Mouse (Mus musculus) lung, adult 2 months (tissue): Measurements from ENCODE around the gene D630003M21Rik.

Source experiments
- CTCF ChIP-seq: fragments of 200-500 bp; IDR thresholded peaks from 2 replicates; pipeline ENCODE4 v1.5.1; 2011; ENCODE audit warnings: mild to moderate bottlenecking, low read length, control low read depth; ENCODE audit not compliant: insufficient read depth
- POLR2A ChIP-seq: fragments of 200-500 bp; IDR thresholded peaks from 2 replicates; pipeline ENCODE4 v1.6.1; 2011; ENCODE audit warnings: low read depth, mild to moderate bottlenecking, control low read depth, low read length, borderline replicate concordance; ENCODE audit errors: extremely low read depth

DNA sequence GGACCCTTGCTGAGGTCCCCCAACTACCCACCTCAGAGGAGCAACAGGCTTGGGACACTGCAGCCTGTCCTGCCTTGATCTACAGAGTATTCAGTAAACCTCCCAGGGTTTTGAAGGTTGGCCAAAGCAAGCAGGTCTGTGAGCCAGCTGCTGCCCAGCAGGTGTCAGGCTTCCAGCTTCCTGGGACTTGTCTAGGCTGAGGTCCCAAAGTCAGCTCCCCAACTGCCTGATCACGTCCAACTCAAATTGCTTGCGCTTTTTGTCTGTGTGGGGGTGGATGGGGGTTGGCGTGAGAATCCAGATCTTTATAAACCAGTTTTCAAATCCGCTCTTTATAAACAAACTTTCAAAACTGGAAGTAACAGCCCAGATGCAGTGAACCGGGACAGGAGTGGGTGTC lies 3.7 kb downstream of the D630003M21Rik start:
- peak; percentile 43; the same call in 1 of the 2 replicates for TF ChIP-seq CTCF
- no peak for TF ChIP-seq POLR2A
